Mouse (Mus musculus) splenic B cell, adult 2 months (primary cell): ENCODE data around the gene Plekhm1.
A peak's percentile ranks its signal among the peaks of the same experiment; 100 is the strongest.

ENCODE experiments used
- DNase-seq: peaks from one replicate; pipeline ENCODE4 v3.0.0-alpha.2; 2011; ENCODE audit warnings: low read depth, low spot score
- H3K27me3 ChIP-seq: 2 replicates; pipeline ENCODE4 v1.6.1; 2012; ENCODE audit warnings: mild to moderate bottlenecking, low read length, moderate library complexity, mixed read lengths; ENCODE audit not compliant: control insufficient read depth, poor library complexity, insufficient read depth, severe bottlenecking
- H3K36me3 ChIP-seq: 2 replicates; pipeline ENCODE4 v1.6.1; 2012; ENCODE audit warnings: mild to moderate bottlenecking, low read length, moderate library complexity, mixed read lengths; ENCODE audit not compliant: control insufficient read depth, poor library complexity, insufficient read depth, severe bottlenecking

Gene Plekhm1

DNA sequence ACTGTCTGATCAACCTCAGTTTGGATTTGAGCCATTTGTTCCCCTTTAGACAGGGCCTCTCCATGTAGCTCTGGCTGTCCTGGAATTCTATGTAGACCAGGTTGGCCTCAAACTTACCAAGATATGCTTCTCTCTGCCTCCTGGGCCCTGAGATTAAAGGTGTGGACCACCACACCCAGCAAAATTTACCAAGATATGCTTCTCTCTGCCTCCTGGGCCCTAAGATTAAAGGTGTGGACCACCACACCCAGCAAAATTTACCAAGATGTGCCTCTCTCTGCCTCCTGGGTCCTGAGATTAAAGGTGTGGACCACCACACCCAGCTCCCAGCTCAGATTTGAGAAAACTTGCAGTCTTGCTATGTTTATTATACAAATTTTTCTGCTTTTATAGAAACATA, 7.9 kb downstream of the Plekhm1 start:
- H3K27me3 ChIP-seq: no peaks in the 10 kb centered on the region
- no peak for DNase-seq
- peaks cover 3% of the 10 kb centered on the region for H3K36me3 ChIP-seq

DNA sequence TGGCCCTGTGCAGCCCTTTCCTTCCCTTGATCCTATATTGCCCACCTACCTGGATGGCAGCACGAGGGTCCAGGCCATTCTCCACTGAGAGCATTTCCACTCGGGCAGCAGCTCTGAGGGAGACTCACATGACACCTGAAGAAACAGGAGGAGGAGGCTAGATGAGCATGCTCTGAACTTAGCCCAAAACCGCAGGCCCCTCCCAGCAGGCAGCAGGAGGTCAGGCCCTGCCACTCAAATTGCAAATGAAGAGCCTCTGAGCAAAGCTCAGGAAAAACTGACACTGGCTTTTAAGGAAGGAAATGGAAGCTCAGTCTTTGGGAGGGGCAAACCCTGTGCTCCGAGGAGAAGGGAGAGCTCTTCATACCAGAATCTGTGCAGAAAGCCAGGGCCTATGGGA, 8.7 kb downstream of the Plekhm1 start:
- Histone ChIP-seq H3K27me3 (no peaks in the 10 kb centered on the region), H3K36me3 (peaks cover 3% of the 10 kb centered on the region)
- DNase-seq: no peak

DNA sequence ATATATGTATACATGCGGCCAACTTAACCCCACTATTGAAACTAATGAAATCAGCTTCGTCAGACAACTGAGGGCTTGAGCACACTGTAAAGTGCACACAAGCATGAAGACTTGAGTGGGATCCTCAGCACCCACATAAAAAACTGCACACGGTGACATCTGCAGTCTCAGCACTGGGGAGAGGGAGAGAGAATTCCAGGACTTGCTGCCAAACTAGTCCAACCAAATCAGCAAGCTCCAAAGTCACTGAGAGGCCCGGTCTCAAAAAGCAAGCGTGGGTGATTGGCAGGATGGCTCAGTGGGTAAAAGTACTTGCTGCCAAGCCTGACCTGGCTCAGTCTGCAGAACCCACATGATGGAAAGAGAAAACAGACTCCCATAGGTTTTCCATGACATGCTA, 9.7 kb downstream of the Plekhm1 start:
- no peaks in the 10 kb centered on the region for H3K27me3 ChIP-seq
- DNase-seq: no peak
- H3K36me3 ChIP-seq: peaks cover 3% of the 10 kb centered on the region

DNA sequence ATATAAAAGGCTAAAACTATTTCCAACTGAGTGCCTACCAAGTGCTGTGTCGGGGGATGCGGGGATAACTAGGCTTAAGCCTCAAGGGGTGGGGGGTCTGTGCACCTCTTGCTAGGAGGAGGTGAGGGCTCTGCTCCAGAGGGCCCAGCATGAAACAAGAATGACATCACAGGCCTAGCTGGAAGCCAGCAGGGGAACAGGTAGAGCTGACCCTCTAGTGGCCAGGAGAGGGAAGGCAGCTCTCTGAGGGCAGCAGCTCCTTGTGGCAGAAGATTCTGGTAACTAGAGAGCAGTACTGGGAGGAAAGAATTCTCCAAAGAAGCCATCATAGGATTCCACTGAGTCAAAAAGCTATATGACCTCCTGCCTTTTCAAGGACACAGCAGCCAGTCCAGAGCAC, 10.3 kb downstream of the Plekhm1 start:
- Histone ChIP-seq H3K27me3 (no peaks in the 10 kb centered on the region), H3K36me3 (peaks cover 3% of the 10 kb centered on the region)
- DNase-seq: peak; percentile 82

DNA sequence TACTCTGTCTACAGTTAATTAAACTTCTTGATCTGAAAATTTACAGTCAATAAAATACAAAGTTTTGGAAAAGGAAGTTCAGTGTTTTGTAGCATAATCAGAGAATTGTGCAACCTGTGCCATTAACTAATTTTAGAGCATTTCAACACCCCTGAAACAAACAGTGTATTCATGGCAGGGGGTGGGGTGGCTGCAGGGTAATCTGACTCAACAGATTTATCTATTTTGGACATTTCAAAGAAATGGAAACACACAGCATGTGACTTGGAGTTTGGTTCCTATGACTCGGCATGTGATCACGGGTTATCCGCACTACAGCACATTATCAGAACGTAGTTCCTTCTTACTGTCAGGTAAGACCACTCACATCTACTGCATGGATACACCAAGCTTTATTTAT, 12.5 kb downstream of the Plekhm1 start:
- no peak for DNase-seq
- peaks cover 6% of the 10 kb centered on the region for H3K36me3 ChIP-seq
- no peaks in the 10 kb centered on the region for H3K27me3 ChIP-seq

DNA sequence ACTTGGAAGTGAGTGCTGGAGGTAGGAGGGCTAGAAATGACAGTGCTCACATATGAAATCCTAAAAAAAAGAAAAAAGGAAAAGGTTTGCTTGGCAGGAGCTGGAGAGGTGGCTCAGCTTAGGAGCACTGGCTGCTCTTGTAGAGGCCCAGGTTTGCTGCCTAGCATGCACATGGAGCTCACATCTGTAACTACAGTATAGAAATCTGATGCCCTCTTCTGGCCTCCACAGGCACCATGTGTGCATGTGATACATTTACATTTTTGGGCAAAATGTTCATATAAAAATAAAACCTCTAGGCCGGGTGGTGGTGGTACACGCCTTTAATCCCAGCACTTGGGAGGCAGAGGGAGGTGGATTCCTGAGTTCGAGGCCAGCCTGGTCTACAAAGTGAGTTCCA, 13.4 kb downstream of the Plekhm1 start:
- Histone ChIP-seq H3K36me3 (peaks cover 11% of the 10 kb centered on the region), H3K27me3 (no peaks in the 10 kb centered on the region)
- peak; percentile 66 for DNase-seq

DNA sequence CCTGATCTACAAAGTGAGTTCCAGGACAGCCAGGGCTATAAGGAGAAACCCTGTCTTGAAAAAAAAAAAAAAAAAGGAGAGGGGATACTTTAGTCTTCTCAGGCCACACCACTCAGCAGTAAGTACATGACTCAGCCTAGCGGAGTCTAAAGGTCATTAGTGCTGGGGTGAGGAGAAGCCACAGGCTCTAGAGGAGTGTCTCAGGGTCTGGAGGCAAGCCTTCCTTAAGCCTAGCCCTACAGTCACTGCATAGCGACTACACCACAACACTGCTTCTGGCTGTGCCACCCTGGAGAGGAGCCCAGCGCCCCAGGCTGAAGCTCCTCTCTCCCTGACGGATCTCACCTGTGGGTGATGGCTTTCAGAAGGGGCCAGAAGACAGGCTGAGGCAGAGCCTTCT, 15.8 kb downstream of the Plekhm1 start:
- Histone ChIP-seq H3K36me3 (peaks cover 12% of the 10 kb centered on the region), H3K27me3 (no peaks in the 10 kb centered on the region)
- no peak for DNase-seq

DNA sequence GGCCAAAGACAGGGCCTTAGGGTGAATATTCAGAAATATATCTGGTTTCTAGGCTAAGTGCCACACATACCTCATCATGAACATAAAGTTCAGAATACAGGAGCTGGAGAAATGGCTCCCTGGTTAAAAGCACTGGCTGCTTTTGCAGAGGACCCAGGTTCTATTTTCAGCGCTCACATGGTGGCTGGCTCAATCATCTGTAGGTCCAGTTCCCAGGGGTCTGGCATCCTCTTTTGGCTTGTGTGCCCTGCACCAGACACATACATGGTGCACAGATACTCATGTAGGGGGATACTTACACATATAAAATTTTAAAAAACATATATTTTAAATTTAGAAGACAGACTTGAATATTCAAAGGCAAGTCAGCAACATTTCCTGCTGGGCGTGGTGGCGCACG, 16.3 kb downstream of the Plekhm1 start:
- Histone ChIP-seq H3K36me3 (peaks cover 12% of the 10 kb centered on the region), H3K27me3 (no peaks in the 10 kb centered on the region)
- no peak for DNase-seq

DNA sequence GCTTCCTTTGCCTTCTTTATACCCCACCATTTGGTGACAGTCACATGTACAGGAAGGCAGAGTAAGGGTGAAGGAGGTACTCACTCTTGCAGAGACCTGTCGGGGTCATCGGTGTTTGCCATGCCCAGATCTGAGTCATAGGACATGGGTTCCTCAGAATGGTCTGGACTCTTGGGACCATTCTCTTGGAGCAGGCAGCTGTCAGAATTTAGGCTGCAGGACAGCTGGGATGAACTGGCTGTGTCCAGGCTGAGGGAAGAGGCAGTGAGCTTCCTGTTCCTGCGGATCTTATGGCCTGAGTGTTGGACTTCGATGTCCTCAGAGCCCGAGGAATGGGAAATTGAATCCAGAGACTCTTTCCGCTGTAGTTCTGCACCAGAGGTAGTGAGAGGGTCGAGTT, 17.9 kb downstream of the Plekhm1 start:
- no peak for DNase-seq
- Histone ChIP-seq H3K27me3 (no peaks in the 10 kb centered on the region), H3K36me3 (peaks cover 12% of the 10 kb centered on the region)

DNA sequence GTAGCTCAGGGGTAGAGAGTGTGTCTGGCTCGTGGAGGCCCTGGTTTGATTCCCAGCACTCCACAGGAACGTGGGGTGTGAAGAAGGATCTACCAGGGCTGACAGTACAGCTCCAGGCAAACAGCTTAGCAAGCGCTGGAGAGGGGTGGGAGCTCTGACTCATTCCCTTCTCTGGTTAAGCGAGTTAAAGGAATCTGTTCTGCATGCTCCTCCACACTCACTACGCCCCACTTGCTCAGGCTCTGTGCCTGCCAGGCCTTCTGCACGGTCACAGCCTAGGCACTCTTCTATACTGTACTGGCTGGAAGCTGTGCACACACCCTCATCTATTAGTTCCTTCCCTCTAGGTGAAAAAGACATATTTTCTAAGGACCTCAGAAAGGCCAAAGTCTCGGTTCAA, 18.5 kb downstream of the Plekhm1 start:
- DNase-seq: no peak
- Histone ChIP-seq H3K27me3 (no peaks in the 10 kb centered on the region), H3K36me3 (peaks cover 15% of the 10 kb centered on the region)

DNA sequence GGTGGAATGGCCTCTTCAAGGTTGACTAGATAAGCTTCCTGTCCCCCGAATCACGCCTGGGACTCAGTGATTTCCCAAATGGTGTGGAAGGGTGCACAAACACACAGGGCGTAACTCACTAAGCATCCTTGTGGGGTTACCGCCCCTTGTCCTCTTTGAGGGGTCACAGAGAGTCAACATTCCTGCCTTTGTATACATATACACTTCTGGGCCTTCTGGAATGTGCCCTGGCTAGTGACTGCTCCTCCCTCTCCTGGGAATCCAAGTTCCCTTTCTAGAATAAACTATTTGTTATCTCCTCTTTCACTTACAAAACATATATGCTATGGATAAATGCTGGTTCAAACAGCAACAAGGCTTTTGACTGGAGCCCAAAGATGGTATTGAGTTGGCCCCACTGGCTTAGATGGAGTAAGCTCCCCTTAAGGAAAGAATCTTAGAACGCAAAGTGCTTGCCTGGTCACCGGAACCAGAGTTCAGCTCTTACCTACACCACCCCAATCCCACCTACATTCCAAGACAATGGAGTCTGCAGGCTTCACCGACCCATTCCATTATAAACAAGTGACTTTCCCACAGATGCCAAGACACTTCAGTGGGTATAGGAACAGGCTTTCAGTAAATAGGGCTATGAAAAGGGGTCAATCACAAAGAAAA, 24.5 kb downstream of the Plekhm1 start:
- Histone ChIP-seq H3K36me3 (peaks cover 15% of the 10 kb centered on the region), H3K27me3 (no peaks in the 10 kb centered on the region)
- no peak for DNase-seq

DNA sequence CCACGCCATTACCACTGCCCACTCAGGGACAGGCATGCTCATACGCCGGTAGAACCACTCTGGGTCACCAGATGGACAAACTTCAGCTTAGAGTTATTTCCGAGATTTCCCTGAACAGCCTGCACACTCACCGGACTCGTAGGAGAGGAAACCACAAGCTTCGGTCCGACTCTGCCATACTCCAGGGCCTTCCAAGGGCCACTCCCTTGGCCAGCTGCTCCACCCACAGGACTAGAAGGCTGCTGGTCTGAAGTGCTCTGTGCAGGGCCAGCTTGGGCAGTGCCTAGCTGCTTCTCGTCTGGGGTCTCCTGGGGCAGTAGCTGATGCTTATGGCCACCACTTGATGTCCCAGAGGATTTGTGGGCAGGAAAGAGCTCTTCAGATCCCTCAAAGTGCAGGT, 25.7 kb downstream of the Plekhm1 start:
- peaks cover 12% of the 10 kb centered on the region for H3K36me3 ChIP-seq
- no peak for DNase-seq
- H3K27me3 ChIP-seq: no peaks in the 10 kb centered on the region

DNA sequence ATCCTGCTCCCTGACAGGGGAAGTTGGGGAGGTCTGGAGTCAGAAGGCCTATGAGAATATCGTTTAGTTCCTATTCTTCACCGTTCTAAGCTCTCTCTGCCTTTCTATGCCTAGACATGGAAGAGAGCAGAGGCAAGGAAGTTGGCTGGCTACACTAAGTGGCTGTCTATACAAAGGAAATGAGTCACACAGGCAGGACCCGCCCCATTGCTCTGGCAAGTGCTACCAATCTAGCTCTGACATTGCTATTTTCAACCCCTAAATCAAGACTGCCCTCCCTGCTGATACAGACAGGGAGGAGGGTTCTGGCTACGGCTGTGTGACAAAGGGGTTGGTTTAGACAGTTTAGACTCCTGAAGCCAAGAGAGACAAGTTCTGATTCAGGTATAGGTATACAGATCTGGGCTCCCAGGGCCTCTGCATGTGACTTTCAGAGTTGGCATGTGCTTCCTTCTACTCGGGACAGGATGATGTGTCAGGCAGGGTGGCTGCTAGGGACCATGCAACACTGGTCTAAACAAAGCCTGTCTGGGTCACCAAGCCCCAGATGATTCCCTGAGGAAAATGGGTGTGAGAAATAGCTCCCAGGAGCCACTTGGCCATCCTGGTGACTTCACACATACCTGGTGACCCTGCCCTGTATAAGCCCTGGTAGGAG, 30.4 kb downstream of the Plekhm1 start:
- peak; percentile 63 for DNase-seq
- H3K27me3 ChIP-seq: no peaks in the 10 kb centered on the region
- peaks cover 27% of the 10 kb centered on the region for H3K36me3 ChIP-seq

DNA sequence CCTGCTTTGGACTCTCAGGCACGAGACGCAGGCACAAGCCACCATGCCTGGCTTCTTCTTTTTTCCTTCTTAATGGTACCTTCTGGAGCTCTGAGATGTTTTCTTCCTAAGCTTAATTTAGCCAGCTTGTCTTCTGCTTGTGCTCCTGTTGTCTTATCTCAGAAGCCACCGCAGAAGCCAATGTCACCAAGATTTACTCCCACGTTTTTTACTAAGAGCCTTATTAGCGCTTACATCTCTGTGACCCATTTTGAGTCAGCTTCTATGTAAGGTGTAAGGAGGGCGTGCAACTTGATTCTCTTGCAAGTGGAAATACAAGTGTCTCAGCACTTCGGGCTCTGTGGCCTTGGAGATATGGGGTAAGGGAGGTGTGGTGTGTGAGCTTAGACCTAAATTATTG, 31.0 kb downstream of the Plekhm1 start:
- Histone ChIP-seq H3K27me3 (no peaks in the 10 kb centered on the region), H3K36me3 (peaks cover 29% of the 10 kb centered on the region)
- DNase-seq: no peak

DNA sequence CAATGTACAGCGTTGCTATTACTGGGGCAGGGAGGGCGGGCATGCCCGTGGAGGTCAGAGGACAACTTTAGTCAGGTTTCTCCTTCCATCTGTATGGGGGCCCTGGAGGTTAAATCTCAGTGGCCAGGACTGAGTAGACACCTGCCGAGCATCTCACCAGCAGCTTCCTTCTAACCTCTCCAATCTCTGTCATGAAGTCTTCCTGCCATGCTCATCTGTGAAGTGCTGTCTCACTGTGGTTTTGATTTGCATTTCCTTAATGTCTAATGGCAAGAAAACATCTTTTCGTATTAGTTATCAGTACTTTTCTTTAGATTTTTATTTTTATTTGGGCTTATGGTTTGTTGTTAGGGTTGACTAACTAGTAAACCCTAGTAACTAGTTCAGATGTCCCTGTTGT, 32.0 kb downstream of the Plekhm1 start:
- Histone ChIP-seq H3K27me3 (no peaks in the 10 kb centered on the region), H3K36me3 (peaks cover 23% of the 10 kb centered on the region)
- no peak for DNase-seq

DNA sequence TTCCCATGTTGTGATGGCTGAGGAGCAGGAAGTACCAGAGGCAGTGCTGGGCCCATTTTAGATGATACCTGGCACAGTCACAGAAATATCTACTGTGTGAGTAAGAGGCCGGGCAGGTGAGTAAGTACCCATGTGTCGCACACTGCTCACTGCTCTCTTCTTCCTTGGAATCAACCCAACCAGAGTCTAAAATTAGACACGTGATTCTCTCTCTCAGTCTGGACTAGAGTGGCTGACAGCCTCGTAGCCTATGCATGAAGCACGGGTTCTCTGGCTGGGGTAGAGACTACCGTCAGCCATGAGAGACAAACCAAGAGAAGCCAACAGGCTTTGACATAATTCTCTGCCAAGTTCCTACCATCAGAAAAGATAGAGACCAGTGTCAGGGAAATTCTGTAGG, 34.1 kb downstream of the Plekhm1 start:
- H3K36me3 ChIP-seq: peaks cover 22% of the 10 kb centered on the region
- no peak for DNase-seq
- no peaks in the 10 kb centered on the region for H3K27me3 ChIP-seq
